Mouse (Mus musculus) ovary, postnatal 10 days (tissue): ENCODE measurements around the gene Ggct.
A peak's percentile ranks its signal among the peaks of the same experiment; 100 is the strongest.
"Not testable (repeated sequence)": the region's sequence is repeated elsewhere in the genome, so short reads cannot be mapped to it uniquely, and the experiment has no call there.

Source experiments
- DNase-seq: peaks from one replicate; pipeline ENCODE4 v3.0.0; 2022; ENCODE audit warnings: low spot score

Ggct gene

DNA sequence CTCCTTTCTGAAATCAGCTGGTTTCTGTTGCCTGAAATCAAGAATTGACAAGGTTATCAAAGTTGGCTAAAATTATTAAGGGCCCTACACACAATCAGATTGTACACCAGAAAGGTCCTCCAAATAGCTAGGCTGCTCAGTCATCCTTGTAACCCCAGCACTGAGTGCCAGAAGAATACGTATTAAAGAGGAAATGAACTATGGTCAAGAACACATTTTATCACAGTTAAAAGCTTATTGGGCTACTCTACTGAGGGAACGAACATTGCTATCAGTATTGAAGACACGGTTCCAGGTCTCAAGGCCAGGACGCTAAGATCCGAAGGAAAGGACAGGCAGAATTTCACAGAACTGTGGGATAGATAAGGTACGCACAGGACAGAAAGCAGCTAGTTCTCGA lies 609 bp downstream of the Ggct start:
- DNase-seq = no peak

DNA sequence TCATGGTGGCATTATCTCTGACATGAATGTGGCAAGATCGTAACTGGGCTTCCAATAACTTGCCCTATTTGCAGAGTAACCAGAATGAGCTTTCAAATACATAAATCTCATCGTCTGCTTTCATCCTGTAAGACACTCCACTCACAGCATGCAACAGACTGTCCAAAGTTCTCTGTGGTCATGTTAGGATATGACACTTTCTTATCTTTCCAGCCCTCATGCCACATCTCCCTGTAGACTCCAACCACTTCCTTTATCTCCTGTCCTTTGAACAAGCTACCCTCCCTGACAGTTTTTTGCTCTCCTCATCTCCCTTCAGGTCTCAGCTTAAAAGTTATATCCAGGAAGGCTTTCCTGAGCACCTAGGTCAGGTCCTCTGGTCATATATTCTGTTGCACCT lies 1.6 kb downstream of the Ggct start:
- DNase-seq = no peak

DNA sequence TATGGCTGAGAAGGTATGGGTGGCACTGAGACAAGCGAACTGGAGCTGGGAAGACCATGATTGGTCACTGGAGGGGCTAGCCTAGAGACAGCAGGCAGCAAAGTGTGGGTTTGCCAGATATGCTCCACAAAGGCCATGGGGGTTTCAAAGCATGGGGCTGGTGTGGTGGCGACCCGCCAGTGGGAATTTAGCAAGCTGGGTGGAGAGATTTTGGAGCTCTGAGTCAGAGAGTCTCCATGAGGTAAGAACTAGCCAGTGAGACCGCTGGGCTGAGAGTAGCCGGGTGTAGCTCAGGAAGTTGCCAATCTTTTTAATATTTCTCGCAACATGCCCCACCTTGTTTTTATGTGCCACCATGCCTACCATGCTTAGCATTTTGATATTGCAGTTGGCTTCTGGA lies 4.6 kb downstream of the Ggct start:
- no peak for DNase-seq

DNA sequence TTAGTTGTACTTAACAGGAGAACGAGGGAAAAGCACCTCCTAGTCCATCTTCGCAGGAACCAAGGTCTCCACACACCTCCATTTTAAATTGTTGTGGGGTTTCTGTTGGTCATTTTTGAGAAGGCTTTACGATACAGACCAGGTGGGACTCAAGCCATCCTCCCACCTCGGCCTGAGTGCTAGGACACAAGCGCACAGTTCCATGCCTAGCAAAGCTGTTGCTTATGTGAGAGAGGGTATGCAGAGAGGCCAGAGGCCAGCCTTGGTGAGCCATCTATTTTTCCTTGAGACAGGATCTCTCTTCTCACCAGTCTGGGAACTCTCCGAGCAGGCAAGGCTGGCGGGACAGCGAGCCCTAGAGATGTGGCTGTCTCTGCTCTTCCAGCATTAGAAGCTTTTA lies 8.7 kb downstream of the Ggct start:
- no peak for DNase-seq

DNA sequence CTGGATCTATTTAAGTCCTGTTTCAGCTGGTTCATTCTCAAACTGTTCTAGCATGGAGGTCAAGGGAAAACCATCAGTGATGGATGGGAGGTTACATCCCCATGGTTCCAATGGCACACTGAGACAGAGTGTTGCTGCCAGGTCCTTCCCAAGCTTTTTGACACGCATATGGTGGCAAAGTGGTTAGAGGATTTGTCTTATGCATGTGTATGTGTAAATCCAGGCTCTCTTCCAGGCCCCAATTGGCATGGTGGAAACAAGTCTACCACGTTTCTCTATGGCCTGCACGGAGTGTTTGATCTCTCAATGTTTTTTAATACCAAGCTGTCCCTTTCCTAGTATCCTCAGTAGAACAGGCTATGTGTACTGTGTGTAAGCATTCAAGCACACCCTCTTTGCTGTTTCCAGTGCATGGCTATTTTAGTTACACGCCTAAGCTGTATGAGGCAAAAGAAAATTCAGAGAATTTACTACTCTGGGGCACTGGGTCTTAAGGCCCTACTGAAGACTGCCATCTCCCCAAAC lies 9.2 kb downstream of the Ggct start:
- DNase-seq = no peak

DNA sequence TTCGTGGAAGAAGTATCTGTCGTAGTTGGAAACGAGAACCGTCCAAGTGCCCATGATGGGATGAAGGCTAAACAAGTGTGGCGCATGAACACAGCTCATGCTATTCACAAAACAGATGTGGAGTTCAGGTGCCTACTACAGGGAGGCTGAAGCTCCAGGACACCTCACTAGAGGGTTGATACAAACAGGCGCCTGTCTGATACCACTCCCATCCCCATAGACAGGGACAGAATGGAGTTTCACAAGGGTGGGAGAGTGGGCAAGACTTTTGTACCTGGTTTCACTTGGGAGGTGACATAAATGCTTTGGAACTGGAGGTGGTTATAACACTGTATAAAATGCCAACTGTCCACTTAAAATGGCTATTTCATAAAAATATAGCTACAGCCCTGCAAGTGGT lies 13.3 kb downstream of the Ggct start:
- no peak for DNase-seq

DNA sequence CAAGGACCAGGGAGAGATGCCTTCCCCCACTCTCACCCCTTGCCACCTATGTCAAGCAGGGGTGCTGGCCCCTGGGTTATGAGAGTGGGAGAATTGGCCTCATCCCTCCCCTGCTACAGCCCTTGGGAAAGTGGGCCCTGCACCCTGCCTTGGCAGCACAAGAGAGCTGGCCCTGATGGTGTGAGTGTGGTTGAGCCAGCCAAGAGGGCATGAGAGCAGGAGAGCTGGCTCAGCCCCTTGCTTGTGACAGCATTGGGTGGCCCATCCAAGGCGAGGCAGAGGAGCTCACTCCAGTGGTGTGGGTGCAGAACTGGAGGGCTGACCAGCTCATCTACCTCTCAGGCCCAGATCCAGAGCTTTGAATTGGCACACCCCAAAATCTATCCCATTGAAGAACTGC lies 17.1 kb downstream of the Ggct start:
- DNase-seq = no peak

DNA sequence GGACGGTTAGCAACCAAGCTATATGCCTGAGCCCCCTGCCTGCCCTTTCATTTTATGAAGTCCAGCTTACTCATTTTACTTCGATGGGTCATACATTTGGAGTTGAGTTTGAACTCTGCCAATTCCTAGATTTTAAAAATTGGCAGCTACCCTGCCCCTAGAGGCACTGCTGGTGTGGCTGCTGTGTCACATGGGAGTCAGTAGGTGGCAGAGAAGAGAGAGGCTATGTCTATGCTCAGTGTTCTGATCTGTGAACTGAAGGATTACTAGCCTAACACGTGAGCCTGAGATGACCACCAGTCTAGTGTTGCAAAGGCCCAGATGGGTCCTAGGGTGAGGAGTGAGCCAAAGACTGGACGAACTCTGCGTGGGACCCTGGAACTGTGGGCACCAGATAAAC lies 18.2 kb downstream of the Ggct start:
- no peak for DNase-seq

DNA sequence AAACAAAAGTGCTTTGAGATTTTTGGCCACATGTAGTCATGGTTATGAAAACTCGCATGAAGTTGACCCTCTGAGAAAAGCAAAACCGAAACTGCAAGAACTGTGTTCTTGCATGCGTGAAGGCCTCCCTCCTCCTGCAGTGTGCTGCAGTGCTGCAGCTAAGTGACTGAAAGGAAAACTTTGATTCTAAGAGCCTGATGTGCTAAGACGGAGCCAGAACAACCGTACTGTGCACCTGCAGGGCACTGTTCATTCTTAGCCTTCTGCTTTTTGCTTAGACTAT lies 19.9 kb downstream of the Ggct start:
- no peak for DNase-seq

DNA sequence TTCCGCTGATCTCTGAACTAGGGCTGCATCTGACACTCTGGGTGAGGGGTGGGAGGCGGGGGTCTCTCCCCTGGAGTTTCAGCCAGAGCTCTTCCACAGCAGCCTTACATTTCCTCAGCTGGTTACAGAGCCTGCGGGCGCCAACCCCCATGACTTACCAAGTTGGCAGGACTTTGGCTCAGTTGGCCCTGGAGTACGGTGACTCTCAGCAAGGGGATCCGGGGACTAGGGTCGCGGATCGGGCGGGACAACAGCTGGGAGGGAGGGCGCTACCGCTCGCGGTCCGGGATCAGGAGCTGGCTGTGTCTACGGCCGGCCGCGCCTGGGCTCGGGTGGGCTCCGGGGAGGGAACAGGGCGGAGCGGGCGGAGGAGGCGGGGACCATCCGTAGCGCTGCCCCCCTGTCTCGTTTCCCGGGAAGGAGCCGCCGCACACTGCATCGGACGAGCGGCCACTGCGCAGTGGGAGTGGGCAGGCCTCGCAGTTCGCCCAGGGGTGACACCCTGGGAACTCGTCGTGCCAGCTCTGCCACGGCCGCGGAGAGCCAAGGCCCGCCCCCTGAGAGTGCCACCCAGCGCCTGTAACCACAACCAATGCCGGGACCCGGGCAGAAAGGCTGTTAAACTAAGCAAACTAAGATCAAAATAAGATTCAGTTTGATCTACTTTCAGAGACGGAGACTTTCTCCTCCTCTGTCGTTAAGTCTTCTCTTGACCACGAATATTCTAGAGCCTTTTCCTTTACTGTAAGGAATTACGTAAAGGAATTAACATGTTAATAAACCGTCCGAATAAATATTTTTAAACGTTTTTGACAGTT lies 20.4 kb downstream of the Ggct start, which contains the start of gene Nod1:
Gene Nod1 (minus strand): TSS at position 502 of the 818 bp plus-strand sequence.
- peak; percentile 72 for DNase-seq

DNA sequence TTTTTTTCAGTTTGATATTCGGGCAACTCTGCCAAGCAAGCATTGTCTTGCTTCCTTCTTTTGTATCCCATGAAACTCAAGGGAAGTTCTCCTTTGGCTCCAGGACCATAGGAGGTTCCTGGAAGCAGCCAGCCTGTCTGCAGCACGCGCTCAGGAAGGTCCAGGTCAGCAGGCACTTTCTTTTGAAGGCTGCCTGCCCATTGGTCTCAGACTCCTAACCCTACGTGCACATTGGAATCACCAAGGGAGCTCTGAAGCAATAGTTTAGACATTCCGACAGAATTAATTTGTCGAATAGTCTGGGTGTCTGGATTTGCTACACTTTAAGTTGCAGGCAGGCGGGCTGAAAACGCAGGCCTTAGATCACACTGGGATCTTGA lies 21.0 kb downstream of the Ggct start:
- no peak for DNase-seq

DNA sequence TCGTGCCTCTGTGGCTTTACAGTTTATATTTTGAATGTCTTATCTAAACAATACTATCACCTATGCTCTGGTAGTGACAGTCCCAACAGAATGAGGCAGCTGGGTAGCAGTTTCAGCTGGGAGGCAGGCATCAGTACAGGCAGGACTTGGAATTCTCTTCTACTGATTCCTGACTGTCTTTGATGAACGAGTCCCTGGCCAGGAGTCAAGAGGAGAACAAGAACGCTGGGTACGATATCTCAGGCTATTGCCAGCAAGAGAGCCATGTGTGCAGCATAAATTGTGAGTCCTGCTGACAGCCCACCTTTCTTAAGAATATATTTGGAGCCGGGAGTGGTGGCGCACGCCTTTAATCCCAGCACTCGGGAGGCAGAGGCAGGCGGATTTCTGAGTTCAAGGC lies 22.2 kb downstream of the Ggct start:
- DNase-seq = no peak

DNA sequence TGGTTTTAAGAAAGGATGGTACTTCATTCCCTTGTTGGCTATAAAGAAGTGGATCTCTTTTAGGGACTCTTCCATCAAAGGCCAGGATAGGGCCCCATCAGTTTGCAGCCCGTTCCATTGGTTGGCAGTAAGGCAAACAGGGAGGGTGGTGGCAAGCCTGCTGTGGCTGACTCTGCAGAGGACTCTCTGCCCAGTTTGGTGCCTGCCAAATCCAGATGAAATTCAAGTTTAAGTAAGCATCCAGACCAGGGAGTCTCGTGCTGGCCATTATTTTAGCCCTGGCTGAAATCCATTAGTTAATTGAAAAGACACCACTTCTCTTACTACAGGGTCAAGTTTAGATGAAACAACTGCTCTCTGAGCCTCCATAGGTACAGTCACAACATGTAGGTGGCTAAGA lies 22.9 kb downstream of the Ggct start:
- no peak for DNase-seq

DNA sequence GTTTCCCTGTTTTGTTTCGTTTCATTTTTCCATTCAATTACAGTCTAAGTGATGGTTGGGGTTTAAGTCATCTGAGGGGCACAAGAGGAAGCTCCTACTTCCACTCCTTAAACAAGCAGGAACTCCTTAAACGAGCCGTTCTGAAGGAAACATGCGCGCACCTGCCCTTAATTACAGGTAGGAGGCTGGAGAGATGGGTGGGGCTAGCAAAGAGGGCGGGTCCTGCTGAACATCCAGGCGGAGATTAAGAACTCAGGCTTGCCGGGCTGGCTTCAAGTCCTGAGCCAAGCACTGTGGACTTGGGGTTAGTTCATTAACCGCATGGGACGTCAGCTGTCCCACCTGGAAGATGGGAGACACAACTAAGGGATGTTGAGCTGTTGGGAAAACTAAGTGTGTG lies 25.2 kb downstream of the Ggct start:
- DNase-seq = no peak

DNA sequence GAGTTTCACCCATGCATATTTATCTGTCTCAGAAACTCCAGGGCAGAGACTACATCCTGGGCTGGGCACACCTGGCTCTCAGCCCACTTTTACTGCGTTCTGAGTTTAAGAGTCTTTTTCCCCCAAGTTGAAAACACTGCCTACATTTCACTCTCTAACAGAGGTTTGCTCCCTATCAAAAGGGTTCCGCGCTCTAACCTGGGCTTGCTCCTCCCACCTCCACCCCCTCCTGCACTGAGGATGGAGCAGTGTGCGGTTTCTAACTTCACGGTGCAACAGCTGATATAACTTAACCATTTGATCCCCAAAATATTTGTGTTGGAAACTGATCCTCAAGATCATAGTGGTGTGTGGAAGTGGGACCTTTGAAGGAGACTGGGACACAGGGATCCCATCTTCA lies 27.5 kb downstream of the Ggct start:
- DNase-seq = no peak

DNA sequence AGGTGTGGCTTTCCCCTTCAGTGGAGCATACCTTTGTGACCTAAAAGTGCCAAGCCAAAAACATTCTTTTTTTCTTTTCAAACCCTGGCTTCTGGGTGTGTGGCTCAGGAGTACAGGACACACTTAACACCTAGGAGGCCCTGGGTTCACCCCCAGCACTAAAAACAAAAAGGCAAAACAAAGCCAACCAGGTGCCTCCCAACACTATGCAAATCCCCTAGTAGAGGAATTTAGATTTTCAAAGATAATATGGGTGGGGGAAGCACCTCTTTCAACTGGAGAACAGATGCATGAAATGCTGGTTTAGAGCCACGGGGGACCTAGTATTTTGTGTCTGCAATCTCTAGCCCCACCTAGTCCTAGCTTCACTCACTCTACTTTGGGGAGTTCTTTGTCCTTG lies 28.0 kb downstream of the Ggct start:
- DNase-seq = no peak

DNA sequence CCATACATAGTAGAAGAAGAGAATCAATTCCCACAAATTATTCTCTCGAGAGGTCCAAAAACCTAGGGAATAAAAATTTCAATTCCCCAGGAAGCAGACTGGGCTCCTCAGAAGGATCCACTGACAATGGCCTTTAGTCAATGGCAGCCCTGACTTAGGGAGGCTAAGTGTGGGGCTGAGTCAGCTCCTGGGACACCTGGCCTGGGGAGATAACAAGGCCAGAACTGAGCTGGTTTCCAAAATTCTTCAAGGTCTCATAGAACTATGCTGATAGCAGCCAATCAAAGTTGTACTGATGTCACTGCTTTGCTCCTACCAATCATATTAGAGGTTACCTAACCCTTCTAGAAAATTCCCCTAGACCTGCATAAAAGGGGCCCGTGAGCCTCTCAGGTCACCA lies 29.2 kb downstream of the Ggct start:
- no peak for DNase-seq

DNA sequence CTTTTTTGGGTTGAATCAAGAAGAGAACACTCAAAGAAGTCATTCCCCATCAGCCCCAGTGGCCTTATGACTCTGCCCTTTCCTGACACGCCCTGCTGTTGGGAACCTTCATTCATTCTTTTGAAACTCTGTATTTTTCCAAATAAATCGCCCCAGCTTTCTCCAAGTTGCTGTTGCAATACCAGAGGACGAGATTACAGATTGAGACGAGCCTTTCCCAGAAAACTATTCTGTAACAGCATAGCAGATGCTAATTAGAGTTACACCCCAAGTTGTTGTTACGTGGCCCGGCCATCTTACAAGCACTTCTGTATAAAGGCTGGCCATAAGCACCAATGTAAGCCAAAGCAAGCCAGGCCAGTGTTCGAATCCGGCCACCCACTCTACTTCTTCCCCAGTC lies 35.1 kb downstream of the Ggct start:
- no peak for DNase-seq

DNA sequence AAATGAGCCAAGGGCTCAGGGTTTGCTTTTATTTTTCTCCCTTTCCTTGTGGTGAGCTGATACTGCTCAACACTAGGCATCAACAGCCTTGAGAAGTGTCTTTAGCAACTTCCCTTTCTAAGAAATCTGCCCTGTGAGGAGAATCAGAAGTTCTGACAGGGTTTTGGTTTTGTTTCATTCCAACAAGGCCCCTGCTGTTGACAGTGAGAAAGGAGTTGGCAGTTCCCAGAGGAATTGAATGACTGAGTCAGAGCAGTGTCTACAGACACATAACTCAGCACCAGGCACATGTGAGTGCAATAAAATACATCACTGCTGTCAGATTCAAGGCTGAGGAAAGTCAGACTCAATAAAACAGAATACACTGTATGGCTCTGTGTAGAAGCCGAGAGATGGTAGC lies 36.3 kb downstream of the Ggct start:
- no peak for DNase-seq

DNA sequence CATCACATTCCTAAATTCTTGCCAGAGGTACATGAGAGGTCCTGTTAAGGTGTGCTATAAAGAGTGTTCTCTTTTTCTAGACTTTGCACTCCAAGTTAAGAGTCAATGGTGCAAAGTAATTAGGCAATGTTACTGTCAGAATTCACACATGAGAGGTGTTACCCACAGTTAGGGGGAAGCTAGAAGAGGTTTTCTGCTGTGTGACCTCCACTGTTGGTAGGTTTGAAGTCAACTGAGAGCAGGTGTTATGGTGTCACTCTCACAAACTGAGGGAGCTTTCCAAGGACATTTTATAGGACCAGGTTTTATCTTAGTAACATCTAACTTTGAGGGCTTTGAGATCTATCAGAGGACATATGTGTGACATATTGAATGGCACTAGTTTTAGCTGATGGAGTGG lies 36.8 kb downstream of the Ggct start:
- no peak for DNase-seq

DNA sequence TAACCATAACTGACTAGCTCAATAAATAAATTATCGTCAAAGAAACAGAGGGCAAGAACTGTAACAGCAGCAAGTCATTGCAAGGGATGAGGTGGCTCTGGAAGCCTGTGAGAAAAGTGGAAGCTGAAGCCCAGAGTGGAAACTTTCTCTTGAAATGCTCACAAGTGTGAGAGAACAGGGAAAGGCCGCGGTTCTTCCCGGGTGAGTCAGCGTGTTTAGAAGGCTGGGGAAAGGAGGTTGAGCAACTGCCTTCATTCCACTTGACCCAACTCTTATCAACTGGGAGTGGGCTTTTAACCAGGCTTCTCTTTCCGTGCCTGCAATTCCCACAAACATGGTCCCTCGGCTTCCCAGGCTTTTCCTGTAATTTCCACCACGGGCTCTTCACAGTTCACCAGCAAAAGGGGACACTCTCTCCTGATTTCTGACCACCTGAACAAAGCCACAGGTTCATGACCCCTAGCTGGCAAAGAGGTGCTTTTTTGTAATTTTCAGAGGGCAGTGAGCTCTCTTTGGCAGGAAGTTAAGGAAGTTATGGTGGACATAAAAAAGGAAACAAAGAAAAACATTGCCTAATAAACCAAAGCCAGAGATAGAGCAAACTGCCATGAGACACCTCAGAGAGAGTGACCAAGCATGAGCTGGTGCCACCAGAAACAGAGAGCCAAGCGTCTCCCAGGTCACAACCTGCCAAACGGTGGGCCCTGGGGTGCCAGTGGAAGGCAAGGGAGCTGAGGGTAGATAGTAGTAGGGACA lies 37.9 kb downstream of the Ggct start:
- DNase-seq = no peak

DNA sequence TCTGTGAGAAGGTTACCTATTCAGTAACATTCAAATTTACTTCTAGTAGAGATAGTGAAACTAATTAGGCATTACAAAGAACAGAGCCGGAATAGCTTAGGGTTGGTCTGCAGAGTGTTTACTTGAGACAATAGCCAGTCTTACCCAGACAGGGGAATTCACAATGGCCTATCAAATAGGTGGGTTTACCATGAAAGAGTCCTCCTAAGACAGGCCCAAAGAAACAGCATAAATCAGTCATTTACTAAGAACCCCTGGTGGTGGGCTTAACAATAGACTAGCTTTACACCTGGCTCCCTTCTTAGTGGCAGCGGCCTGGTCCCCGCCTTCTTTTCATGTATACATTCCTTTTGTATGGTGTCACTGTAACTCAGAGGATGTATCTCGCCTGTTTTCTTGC lies 39.4 kb downstream of the Ggct start:
- DNase-seq = not testable (repeated sequence)

DNA sequence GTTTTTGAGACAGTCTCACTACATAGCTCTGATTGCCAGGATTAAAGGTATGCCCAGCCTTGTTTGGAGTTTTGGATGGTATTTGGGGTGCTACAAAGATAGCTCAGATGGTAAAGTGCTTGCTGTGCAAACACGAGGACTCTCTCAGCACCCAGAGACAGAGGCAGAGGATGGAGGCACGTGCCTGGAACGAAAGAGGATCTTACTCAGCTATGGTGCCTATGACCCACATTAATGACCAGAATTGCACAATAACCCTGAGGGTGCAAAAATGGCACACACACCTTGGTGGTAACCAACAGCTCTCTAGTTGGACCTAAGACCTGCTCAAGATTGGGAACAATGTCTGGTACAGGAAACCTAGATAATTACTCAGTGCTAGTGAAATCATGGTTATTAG lies 40.2 kb downstream of the Ggct start:
- DNase-seq = no peak

DNA sequence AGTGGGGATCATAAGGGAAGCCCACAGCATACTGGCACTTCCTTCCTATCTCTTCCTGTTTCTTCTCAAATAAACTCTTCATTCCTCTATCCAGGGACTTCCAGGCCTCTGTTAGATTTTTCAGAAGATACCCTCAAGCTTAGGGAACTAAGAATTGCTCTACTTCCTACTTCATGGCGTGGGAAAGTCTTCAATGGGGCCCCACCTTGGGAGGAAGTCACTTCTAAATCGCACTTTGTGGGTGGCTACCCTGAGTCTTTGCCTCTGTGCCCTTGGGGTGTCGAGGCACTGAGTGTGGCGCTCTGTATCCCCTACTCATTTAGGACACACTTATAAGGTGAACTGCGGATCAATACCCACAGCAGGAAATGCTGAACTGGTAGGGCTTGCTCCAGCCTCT lies 44.1 kb downstream of the Ggct start:
- DNase-seq = no peak
